Mouse (Mus musculus) spleen, postnatal 4 days (tissue): ENCODE results near the gene Klhl7.
"Not testable (repeated sequence)": the region's sequence is repeated elsewhere in the genome, so short reads cannot be mapped to it uniquely, and the experiment has no call there.

Experiments used
- DNase-seq, 2 experiments: peaks; one replicate each; pipeline ENCODE4 v3.0.0; 2022; ENCODE audit warnings: low spot score in 2 of 2

Klhl7 gene

DNA sequence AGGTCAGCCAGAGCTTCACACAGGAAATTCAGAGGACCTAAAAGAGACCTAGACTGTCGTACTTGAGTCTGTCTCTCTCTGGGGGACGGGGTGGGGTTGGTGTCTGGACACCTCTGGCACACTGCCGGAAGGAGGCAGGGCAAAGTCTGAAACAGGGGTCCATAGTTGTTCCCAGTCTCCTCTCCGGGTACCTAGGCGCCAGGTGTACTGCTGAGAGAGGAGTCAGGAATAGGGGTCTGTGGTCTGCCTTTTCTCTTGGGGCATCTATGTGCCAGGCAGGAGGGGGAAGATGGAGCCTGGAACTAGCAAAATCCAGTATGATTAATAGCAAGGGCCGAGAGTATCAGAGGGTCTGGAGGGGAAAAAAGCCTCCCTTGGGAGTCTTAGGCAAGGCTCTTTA, 5.0 kb upstream of the Klhl7 start:
- DNase-seq = no peak

DNA sequence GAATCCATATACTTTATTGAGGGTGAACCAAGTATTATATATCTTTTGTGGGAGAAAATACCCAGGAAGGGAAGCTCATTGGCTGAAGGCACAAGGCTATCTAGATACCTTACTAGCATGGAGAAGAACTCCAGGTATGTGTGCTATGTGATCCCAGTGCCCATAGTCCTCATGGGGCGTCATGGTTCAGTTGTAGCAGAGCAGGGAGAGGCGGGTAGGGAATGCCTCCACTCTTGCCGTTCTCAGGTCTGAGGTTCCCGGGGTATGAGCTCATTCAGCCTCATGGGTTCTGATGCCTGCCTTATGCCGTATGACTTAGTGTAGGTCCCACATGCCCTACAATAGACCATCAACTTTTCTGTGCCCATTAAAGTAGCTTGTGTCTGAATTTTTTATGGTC, 4.5 kb upstream of the Klhl7 start:
- no peak for DNase-seq

DNA sequence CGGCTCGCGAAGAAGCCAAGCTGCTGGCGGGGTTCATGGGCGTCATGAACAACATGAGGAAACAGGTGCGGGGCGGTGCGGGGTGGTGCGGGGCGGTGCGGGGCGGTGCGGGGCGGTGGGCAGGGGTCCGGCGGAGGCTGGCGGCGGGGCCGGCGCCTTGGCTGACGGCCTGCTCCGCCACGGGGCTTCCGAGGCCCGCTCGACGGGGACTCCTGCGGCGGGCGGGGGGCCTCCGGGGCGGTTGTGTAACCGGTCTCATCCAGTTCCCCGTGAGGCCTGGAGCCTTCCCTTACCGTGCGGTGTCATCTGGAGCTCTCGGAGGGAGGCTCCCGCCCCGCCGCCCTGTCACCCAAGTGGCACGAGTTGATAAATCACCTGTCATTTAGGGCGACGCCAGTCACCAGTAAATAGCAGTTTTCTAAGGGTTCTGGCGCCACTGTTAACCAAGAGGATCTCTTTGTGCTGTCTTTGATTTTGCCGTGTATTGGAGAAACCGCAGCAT, 456 bp downstream of the Klhl7 start:
- peak; percentile 84 to 90 for DNase-seq

DNA sequence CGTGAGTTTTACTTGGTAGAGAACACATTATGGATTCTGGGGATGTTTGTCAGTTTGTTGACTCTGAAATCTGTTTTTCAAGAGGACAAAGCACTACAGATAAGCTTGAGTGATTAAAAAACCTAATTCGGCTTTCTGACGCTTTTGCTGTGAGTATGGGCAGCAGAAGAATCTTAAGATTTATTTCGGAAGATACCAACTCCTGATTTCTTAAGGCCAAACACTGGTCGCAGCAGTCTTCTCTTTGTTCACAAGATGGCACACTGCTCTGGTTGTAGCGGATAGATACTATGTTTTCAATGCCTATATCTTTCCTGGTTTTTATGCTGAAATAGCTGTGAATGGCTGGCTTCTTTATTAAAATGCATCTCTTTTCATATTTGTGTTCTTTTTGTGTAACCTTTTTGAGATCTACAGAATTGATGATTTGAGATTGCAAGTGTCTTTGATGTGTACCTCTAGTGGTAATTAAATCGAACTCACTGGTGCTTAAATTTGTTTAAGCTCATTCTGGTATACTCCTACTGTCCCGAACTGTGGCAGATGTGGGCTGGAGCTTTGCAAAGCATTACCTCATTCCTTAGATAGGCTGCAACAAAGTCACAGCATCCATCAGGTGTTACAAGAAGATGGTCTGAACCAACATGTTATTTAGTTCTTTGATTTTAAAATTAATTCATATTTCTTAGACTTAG, 1.2 kb downstream of the Klhl7 start:
- DNase-seq = no peak

DNA sequence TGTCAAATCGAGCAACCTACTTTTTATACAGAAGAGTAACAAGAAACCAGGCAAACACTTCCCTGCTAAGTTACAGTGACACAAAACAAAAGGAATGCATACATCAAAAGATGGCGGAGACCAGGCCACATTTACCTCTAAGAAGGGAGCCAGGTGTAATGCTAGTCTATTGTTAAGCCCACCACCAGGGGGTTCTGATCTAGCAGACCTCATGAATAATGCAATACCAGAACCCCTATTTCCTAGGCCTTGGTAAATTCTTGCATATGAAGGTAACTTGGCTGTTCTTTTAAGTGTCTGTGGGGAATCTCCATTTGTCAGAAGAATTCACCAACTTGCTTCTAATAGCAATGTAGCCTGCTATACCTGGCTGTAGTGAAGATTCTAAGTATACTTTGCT, 2.8 kb downstream of the Klhl7 start:
- not testable (repeated sequence) for DNase-seq

DNA sequence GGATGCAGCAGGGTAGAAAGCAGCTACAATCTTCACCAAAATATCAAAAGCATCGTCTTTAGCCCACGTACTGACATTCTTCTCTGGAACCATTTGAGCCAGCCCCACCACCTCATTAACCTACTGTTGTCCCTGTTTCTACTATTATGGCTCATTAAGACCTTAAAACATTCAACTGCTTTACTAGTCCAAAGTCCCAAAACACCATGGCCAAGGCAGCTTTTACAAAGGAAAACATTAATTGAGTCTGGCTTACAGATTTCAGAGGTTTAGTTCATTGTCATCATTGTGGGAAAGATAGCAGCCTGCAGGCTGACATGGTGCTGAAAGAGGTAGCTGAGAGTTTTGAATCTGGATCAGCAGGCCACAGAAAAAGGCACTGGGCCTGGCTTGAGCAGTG, 3.4 kb downstream of the Klhl7 start:
- DNase-seq = no peak

DNA sequence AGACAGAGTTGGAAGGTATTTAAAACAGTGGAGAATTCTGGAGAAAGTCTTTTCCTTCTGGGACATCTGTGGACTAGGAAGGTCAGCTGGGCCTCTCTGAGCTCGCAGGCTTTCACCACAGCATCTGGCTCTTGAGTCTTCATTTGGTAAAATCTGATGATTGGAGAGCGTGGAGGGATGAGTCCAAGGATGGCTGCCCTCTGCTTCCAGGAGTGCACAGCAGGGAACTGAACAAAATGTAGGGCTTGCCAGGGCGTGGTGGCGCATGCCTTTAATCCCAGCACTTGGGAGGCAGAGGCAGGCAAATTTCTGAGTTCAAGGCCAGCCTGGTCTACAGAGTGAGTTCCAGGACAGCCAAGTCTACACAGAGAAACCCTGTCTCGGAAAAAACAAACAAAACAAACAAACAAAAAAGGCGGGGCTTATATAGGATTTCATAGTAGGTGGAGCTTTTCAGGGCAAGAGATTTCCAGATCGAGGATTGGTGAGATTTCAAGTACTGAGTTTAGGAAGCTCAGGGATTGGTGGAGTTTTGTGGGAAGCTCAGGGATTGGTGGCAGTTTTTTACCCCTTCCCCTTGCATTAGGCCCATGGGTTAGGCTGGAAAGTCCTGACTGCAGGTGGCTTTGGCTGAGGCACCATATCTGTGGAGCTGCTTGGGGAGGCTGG, 6.8 kb downstream of the Klhl7 start:
- DNase-seq = no peak

DNA sequence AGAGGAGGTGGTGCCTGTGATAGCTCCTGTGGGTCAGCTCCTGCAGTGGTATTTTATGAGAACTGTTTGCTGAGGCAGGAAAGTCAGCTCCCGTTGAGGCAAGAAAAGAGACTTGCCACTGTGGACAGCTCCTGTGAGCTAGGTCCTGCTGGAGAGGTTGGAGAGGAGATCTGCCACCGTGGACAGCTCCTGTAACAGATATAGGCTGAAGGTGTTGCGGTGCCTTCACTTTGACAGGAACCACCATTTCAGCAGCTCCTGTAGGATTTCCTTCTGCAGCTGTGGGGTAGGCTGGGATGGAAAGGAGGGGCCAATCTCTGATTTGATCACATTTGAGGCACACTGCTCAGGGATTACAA, 7.3 kb downstream of the Klhl7 start:
- DNase-seq = no peak

DNA sequence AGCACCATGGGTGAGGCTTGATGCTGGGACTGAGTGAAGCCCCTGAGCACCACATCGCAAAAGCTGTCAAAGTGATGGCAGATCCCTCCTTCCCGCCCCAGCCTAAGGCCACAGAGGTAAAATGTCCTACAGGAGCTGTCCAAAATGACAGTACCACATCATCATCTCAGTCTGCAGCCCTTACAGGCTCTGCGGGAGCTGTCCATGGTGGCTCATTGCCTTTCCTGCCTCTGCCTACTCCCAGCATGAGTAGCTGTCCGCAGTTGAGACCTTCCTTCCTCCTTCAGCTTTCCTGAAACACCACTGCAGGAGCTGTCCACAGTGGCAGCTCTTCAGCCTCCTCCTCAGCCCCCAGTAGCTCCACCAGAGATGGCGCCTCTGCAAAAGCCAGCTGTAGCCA, 9.7 kb downstream of the Klhl7 start:
- DNase-seq = no peak

DNA sequence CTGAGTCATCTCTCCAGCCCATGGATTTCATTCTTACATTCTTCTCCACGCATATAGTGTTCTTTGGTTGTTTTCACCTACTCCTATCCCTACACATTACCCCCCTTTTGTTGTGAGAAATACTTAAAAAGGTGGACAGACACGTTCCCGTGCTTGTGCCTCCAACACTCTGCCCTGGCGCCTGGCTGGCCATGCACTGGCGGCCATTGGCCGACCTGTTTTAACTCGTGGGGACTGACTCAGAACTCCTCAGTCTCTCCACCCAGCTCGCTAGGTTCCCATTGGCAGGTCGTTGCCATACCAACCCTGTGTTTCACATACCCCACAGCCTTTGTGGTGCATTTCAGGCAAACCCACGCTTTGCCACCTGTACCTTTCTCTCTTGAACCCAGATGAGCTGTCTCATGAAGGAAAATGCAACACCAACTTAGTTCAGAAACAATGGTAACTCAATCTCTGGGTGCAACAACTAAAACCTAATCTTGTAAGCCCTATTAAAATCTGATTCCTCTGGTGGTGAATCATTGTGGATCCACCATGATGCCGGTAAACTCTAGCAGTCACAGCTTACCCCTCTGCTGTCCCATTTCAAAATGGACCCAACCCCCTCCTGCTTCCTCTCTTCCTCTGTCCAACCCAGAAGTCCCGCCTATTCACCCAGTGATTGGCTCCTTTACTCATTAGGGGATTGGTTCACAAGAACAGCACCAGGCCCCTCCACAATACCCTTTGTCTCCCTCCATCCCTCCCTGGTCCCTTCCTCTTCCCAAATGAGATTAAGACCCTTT, 11.9 kb downstream of the Klhl7 start:
- no peak for DNase-seq

DNA sequence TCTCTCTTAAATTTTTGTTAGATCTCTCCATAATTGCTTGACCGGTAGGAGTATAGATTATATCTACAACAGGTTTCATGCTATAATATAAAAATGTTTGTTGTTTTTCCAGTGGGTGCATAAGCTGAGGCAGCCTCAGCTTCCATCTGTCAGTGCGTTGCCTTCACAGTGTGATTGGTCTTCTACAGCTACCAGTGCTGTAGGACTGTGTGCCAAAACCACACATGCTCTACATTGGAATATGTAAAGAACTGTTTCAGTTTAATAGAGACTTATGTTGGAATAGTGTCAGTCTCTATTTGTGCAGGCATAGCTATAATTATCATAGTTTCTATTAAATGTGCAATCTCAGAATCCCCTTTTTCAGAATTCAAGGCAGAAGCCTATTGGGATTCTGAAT, 21.8 kb downstream of the Klhl7 start:
- no peak for DNase-seq

DNA sequence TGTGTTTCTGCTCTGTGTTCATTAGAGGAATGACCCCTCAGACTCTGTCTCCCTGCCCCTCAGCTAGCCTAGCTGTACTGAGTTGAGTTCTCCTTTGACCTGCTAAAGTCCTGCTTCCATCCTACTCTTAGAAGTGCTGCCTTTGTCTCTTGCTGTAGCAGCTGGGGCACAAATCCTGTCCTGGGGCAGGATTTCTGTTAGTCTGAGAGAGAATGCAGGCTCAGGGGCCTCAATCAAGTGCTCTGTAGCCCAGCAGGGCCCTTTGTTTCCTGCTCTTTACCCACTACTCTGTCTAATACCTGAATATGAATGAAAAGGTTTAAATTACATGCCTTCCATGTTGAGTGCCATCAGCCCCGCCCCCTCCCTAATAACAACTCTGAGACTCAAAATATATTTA, 23.8 kb downstream of the Klhl7 start:
- DNase-seq = no peak

DNA sequence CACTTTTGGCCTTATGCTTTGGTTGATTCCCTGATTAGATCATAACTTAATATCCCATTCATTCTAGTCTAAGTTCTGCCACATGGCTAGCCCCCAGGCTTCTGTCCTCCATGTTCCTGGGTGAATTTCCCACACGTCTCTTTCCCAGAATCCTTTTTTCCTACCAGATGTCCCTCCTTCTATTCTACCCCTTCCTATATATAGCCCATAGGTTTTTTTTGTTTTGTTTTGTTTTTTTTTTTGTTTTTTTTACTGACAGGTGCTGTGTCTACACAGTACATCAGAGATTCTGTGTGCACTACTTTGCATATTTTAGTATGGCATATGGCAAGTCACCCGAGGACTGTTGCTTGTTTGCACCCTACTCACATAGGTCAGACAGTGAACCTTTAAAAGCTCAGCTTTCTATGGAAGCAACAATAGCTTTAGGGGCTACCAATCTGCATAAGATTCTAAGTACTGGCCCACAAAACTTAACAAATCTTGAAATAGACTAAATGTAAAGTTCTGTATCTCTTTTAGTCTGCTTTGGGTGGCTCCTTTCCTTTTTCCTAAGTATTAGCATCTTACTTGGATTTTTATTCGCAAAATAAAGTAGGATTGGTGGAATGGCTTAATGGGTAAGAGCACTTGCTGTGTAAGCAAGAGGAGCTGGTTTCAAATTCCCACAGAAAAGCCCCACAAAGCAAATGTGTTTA, 24.3 kb downstream of the Klhl7 start:
- DNase-seq = no peak

DNA sequence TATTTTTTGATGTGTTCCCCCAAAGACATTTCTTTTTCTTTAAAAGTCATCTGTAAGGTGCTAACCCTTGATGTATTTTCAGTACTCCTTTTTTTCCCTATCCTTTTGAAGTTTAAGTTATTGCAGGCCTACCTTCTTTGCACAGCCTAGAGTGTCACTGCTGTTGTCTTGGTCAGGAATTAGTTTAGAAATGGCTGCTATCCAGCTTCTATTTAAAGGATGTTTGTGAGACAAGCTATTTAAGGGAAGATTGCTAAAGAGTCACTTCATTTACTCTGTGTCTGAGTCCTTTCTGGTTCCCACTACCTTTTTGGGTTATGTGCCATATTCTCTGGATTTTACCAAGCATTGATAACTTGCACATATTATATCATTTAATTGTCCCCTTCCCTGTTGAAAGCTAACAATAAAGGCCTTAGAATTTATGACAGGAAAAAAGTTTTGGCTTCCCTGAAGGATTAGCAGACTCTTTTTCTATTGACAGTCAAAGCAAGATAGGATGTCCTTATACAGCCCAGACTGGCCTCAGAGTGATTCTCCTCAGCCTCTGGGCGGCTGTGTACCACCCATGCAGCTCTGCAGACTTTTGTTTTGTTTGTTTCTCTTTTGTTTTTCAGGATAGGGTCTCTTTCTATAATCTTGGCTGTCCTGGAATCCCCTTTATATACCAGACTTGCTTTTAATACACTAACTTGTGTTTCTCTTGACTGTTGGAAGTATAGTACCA, 25.7 kb downstream of the Klhl7 start:
- DNase-seq = no peak

DNA sequence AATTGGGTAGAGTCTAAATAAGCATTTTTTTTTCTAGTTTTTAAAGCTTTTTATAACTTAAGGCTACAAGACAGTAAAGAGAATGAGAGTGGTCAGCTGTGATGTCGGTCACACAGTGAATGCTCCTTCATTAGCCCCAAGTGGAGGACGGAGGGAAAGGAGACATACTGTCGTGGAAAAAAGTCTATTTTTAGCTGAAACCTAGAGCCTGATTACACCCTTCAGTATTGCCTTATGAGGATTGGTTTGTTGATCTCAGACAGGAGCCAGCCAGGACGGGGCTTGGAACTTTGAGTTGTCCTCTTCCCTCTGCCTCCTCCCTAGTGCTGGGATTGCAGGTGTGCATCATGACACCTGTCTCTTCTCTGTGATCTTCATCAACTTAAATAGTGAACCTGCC, 26.6 kb downstream of the Klhl7 start:
- DNase-seq = no peak

DNA sequence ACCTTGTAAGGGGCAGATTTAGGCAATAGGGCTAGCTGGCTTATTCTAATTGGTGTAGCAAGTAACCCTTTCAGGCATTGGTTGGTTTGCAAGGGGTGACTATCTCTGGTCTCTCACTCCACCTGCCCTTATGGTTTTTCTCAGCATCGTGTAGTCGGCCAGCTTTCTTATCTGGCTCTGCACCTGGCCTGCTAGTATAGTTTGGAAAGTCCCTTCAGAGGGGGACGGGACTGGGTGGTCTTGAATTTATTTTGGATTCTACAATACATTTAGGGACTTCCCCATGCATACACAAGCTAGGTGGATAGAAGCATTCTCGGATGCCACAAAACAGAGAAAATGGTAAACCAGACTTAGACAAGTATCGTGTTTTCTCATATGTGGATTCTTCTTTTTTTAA, 46.6 kb downstream of the Klhl7 start:
- DNase-seq = no peak

DNA sequence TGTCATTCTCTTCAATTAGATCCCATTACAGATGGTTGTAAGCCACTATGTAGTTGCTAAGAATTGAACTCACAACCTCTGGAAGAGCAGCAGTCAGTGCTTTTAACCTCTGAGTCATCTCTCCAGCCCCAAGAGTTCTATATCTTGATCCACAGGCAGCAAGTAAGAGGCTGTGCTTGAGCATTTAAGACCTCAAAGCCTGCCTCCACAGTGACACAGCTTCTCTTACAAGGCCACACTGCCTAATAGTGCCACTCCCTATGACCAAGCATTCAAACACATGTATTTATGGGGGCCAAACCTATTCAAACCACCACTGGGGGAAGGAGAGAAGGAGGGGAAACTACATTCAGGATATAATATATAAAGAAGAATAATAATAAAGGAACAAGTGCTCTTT, 51.8 kb downstream of the Klhl7 start:
- DNase-seq = no peak

DNA sequence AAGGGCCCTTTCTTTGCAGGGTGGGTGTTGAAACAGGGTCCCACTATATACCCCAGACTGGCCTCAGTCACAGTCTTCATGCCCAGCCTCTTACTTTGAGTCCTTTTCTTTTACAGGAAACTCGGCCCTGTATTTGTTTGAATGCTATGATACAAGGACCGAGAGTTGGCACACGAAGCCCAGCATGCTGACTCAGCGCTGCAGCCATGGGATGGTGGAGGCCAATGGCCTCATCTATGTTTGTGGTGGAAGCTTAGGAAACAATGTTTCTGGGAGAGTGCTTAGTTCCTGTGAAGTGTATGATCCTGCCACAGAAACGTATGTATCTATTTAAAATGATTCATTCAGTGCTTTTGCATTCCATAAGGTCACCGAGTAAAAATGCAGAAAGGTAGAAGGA, 56.4 kb downstream of the Klhl7 start:
- DNase-seq = no peak

DNA sequence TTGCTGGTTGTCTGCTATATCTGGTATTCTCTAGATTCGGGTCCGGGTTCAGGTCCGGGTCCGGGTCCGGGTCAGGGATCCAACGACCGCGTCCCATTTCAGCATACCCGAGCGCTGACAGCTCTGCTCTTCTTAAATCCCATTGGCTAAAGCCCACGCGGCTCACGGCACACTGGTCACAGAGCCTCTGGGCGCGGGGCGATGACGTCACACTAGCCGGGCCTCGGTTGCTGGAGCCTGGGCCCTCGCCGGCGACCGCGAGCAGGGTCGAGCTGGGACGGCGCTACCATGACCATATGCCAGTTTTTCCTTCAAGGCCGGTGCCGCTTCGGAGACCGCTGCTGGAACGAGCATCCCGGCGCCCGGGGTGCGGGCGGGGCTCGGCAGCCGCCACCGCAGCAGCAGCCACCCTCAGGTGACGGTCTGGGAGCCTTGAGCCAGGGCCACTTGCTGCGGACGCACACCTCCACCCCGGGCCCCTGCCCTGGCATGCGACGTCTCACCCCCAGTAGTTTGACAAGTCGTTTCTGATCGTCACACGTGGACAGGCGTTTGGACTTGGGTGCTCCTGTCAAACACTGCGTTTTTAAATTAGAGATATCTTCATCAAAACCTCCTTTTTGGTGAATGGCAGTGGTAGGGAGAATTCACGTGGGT, 64.5 kb downstream of the Klhl7 start, which contains the start of gene Nupl2:
Gene Nupl2, plus strand, starts transcription at position 175 of the 657 bp plus-strand sequence.
- peak; percentile 91 to 97 for DNase-seq

DNA sequence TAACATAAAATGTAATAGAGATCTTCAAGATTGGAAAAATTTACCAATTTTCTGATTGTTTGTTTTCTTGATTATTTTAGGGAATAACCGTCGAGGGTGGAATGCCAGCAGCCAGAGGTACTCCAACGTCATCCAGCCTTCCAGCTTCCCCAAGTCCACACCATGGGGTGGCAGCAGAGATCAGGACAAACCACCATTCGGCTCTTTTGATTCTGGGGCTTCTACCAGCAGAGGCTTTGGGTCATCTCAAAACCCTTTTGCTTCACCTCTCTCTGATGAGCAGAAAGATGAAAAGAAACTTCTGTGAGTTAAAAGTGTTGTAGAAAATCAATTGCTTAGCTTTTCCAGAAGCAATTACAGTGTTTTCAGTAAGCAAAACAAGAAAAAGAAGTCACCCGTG, 66.9 kb downstream of the Klhl7 start:
- DNase-seq = no peak

DNA sequence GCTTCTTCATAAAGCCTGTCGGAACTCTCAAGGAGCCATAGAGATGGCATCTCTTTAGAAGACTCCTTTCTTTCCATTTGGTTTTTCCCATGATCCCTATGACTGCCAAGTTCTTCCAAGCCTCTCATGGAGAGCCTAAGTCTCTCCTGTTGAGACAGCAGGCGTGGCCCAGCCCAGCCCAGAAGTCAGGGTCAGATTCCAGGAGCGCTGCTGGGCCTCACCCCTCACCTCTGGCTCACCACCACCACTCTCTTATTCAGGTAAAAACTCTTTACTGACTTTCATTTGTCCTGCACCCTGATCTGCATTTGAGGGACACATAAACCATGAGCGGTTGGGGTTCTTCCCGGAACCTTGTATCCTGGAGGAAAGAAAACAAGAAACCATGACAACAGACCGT, 69.5 kb downstream of the Klhl7 start:
- DNase-seq = no peak
